8 mouse cellular contexts compared by ENCODE assay signal in the genomic region with DNA sequence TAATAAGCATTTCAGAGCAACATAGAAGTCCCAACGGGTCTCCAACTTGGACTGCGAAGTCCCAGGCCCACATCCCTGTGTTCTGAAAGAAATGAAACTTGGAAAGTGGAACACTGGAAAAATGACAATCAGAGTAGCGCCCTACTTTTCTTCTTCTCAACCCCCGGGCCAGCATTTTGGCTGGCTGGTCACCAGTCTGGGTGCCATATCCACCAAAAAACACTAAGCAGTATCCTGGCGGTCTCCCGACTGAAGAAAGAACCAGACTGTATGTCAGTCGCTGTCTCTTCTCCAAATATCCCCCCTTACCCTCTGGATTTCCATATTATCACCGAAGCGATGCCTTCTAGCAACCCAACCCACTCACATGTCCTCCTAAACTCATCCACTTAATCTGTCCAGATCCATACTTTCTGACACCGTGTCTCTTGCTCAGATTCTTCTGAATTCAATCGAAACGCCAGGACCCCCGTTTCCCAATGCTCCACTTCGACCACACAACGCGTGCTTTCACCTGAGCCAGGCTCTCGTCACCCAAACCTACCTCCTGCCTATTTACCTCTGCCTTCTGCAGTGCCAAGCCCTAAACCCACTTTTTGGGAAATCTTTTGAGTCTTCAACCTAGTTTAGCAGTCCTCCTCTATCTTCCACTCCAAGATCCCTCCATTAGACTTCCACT. TPM values are rescaled to one million over a fixed set of nuclear protein-coding genes. Genes with fewer than 3 reads are reported as not detected.
DNase-seq lines count a peak whose midpoint lies in the region; ATAC-seq and TF ChIP-seq lines count a peak whose summit lies in the region.

No protein-coding gene starts in this region.

- H3K4me1 ChIP-seq in kidney, embryonic 16.5 days (ENCODE audit: insufficient read depth, low read length): peaks cover 22% of the 10 kb centered on the region
- H3K4me1 ChIP-seq in ES-E14 (ENCODE audit: control insufficient read depth in 2 of 2, insufficient read depth in 2 of 2, low read length in 2 of 2, poor library complexity in 1 of 2): peaks cover 2% of the 10 kb centered on the region in 2 experiments; a peak in 1 of 4 replicates
- peaks cover 5% of the 10 kb centered on the region; the same call in 1 of the 2 replicates for H3K4me1 ChIP-seq in cortical plate, adult 2 months (ENCODE audit: control insufficient read depth, insufficient read depth, low read length)
- peaks cover 15% of the 10 kb centered on the region for H3K4me1 ChIP-seq in kidney, postnatal 0 days (replicated peaks; ENCODE audit: insufficient read depth, low read length)
- no peaks in the 10 kb centered on the region for H3K4me1 ChIP-seq in stomach, postnatal 0 days (replicated peaks; ENCODE audit: control insufficient read depth, insufficient read depth)

- TF ChIP-seq EP300 in stomach, postnatal 0 days (optimal IDR thresholded peaks at IDR 0.05): no peak

- H3K36me3 ChIP-seq in kidney, embryonic 16.5 days (ENCODE audit: insufficient read depth, low read length): 0 out of 2 replicates have a peak, but pooled peaks cover 2% of the 10 kb centered on the region
- no peaks in the 10 kb centered on the region for H3K36me3 ChIP-seq in ES-E14 (ENCODE audit: control insufficient read depth, insufficient read depth, low read length, poor library complexity, severe bottlenecking)
- H3K36me3 ChIP-seq in kidney, postnatal 0 days (ENCODE audit: insufficient read depth, low read length): 0 out of 2 replicates have a peak, but pooled peaks cover 1% of the 10 kb centered on the region
- H3K36me3 ChIP-seq in stomach, postnatal 0 days (ENCODE audit: control insufficient read depth, insufficient read depth, low read length): no peaks in the 10 kb centered on the region

- WGBS in kidney, embryonic 16.5 days: 2% methylated on average over 17 of the region's 17 CpGs
- under 1% methylated on average over 17 of the region's 17 CpGs for WGBS in kidney, postnatal 0 days
- WGBS in stomach, postnatal 0 days: 2% methylated on average over 17 of the region's 17 CpGs

- in situ Hi-C loops in ES-E14 (cut with MboI; ENCODE audit: low sequenced_read_pairs in 2 of 2, unreplicated experiment in 2 of 2): no loop called here

- H3K4me3 ChIP-seq in kidney, embryonic 16.5 days (ENCODE audit: low read length): peak overlapping the region; percentile 68
- H3K4me3 ChIP-seq in ES-E14 (ENCODE audit: insufficient read depth in 1 of 2, low read depth in 1 of 2, low read length in 2 of 2, poor library complexity in 1 of 2, severe bottlenecking in 1 of 2): peak overlapping the region; percentile 81 to 87
- peak overlapping the region; percentile 82 for H3K4me3 ChIP-seq in cortical plate, adult 2 months (ENCODE audit: insufficient read depth, low read length)
- H3K4me3 ChIP-seq in kidney, postnatal 0 days (replicated peaks; ENCODE audit: low read depth, low read length): peak overlapping the region; percentile 53
- H3K4me3 ChIP-seq in stomach, postnatal 0 days (ENCODE audit: low read depth, low read length): peak overlapping the region; percentile 72

- H3K27me3 ChIP-seq in kidney, embryonic 16.5 days (ENCODE audit: insufficient read depth, low read length): no peaks in the 10 kb centered on the region
- H3K27me3 ChIP-seq in kidney, postnatal 0 days (ENCODE audit: insufficient read depth, low read length): no peaks in the 10 kb centered on the region
- H3K27me3 ChIP-seq in stomach, postnatal 0 days (ENCODE audit: control insufficient read depth, insufficient read depth, low read length): no peaks in the 10 kb centered on the region

- no peak for TF ChIP-seq POLR2A in cortical plate, adult 2 months (IDR thresholded peaks at IDR 0.05; ENCODE audit: extremely low read depth, insufficient read depth, low read length)

- H3K9ac ChIP-seq in kidney, embryonic 16.5 days (replicated peaks; ENCODE audit: low read length): peak overlapping the region; percentile 87
- H3K9ac ChIP-seq in ES-E14 (ENCODE audit: insufficient read depth, low read depth, low read length, poor library complexity, severe bottlenecking): peak overlapping the region; percentile 91
- H3K9ac ChIP-seq in kidney, postnatal 0 days (ENCODE audit: low read depth, low read length): peak overlapping the region; percentile 87
- H3K9ac ChIP-seq in stomach, postnatal 0 days (ENCODE audit: low read length): peak overlapping the region; percentile 86

- no peak for TF ChIP-seq CTCF in cortical plate, adult 2 months (IDR thresholded peaks at IDR 0.05; ENCODE audit: extremely low read depth, insufficient read depth, low read length)
- TF ChIP-seq CTCF in kidney, postnatal 0 days (IDR thresholded peaks at IDR 0.05; ENCODE audit: low read depth): no peak
- no peak for TF ChIP-seq CTCF in stomach, postnatal 0 days (IDR thresholded peaks at IDR 0.05; ENCODE audit: low read depth)

- ATAC-seq in kidney, embryonic 16.5 days (ENCODE audit: low FRiP score, low TSS enrichment): no peak
- no peak for ATAC-seq in kidney, postnatal 0 days (replicated peaks; ENCODE audit: low FRiP score, low read depth)
- ATAC-seq in megakaryocyte, adult 5-6 weeks (ENCODE audit: poor library complexity, severe bottlenecking): 0 out of 2 replicates have a peak, but pooled peaks have one; percentile 0
- ATAC-seq in stomach, postnatal 0 days (ENCODE audit: low FRiP score, low TSS enrichment): no peak

- H3K9me3 ChIP-seq in kidney, embryonic 16.5 days (ENCODE audit: low read length): no peaks in the 10 kb centered on the region
- no peaks in the 10 kb centered on the region for H3K9me3 ChIP-seq in ES-E14 (ENCODE audit: control insufficient read depth, insufficient read depth, low read depth, low read length)
- H3K9me3 ChIP-seq in kidney, postnatal 0 days (replicated peaks; ENCODE audit: low read length): no peaks in the 10 kb centered on the region
- H3K9me3 ChIP-seq in stomach, postnatal 0 days (ENCODE audit: control insufficient read depth, low read length): no peaks in the 10 kb centered on the region

- H3K4me2 ChIP-seq in kidney, embryonic 16.5 days (replicated peaks; ENCODE audit: low read depth, low read length): peak overlapping the region; percentile 88
- peak overlapping the region; percentile 70 for H3K4me2 ChIP-seq in kidney, postnatal 0 days (ENCODE audit: low read length)
- peak overlapping the region; percentile 78 for H3K4me2 ChIP-seq in stomach, postnatal 0 days (replicated peaks; ENCODE audit: low read depth)

- H3K27ac ChIP-seq in kidney, embryonic 16.5 days (ENCODE audit: low read length): peak overlapping the region; percentile 100
- no peak overlapping the region for H3K27ac ChIP-seq in ES-E14 (ENCODE audit: insufficient read depth, low read depth, low read length, poor library complexity, severe bottlenecking)
- peak overlapping the region; percentile 32; the same call in 1 of the 2 replicates for H3K27ac ChIP-seq in cortical plate, adult 2 months (ENCODE audit: insufficient read depth, low read length)
- peak overlapping the region; percentile 100 for H3K27ac ChIP-seq in kidney, postnatal 0 days
- peak overlapping the region; percentile 99 for H3K27ac ChIP-seq in stomach, postnatal 0 days (replicated peaks)

- DNase-seq in kidney, adult 18-20 months: no peak
- DNase-seq in ES-E14 (ENCODE audit: low read depth, low spot score): no peak
- DNase-seq in gastrocnemius, postnatal 25 days: peak; percentile 8
- DNase-seq in kidney, postnatal 0 days (ENCODE audit: low spot score): no peak
- DNase-seq in stomach, postnatal 0 days (ENCODE audit: low spot score): peak; percentile 21

TF ChIP-seq in ES-E14, 5 proteins besides CTCF, POLR2A, EP300 and RAD21:
- TF ChIP-seq ZNF384 (IDR thresholded peaks at IDR 0.05; ENCODE audit: low read depth, low read length): no peak
- no peak for TF ChIP-seq ZC3H11A (IDR thresholded peaks at IDR 0.05; ENCODE audit: borderline replicate concordance, low read depth, low read length)
- no peak for TF ChIP-seq MAFK (IDR thresholded peaks at IDR 0.05; ENCODE audit: insufficient read depth, low read depth, low read length)
TF ChIP-seq in ES-E14: peak in this region for 0.

RNA-seq across cellular contexts. Expression of a gene that starts 0.4 kb away (rescaled TPM):
- 0.36 TPM in 1 of 2 replicates, not detected in the other for polyA plus RNA-seq in kidney, embryonic 16.5 days (2015; fragmentation: Nextera tagmentation; extraction: Ambion mirVana)
- total RNA-seq in ES-E14 (2012; rRNA removed): not detected in 2 replicates
- not detected in 2 replicates for polyA plus RNA-seq in cortical plate, adult 2 months (2012; rRNA removed)
- 1 to 10 TPM in 1 of 2 experiments, not detected in 1; 1.0 TPM for total RNA-seq in gastrocnemius, postnatal 25 days (2021)
- polyA plus RNA-seq in kidney, postnatal 0 days (2015; fragmentation: Nextera tagmentation; extraction: Ambion mirVana): 0.37 and 0.46 TPM in 2 replicates
- not detected in 2 replicates for total RNA-seq in megakaryocyte, adult 5-6 weeks (2015)
- total RNA-seq in megakaryocyte, adult 5-6 weeks (2017): not detected in 2 replicates
- polyA plus RNA-seq in stomach, postnatal 0 days (2015; fragmentation: Nextera tagmentation; extraction: Ambion mirVana): not detected in 2 replicates

RNA-seq across cellular contexts. Expression of a gene that starts 0.8 kb away (rescaled TPM):
- 30.9 and 39.2 TPM in 2 replicates for polyA plus RNA-seq in kidney, embryonic 16.5 days (2015; fragmentation: Nextera tagmentation; extraction: Ambion mirVana)
- total RNA-seq in ES-E14 (2012; rRNA removed): 9.0 and 12.4 TPM in 2 replicates
- polyA plus RNA-seq in cortical plate, adult 2 months (2012; rRNA removed): 50.2 and 50.7 TPM in 2 replicates
- 10 to 100 TPM; 41.6 to 51.6 TPM for total RNA-seq in gastrocnemius, postnatal 25 days (2021)
- 23.2 and 24.9 TPM in 2 replicates for polyA plus RNA-seq in kidney, postnatal 0 days (2015; fragmentation: Nextera tagmentation; extraction: Ambion mirVana)
- 123 and 142 TPM in 2 replicates for total RNA-seq in megakaryocyte, adult 5-6 weeks (2015)
- total RNA-seq in megakaryocyte, adult 5-6 weeks (2017): 23.6 and 45.8 TPM in 2 replicates
- 17.0 and 17.3 TPM in 2 replicates for polyA plus RNA-seq in stomach, postnatal 0 days (2015; fragmentation: Nextera tagmentation; extraction: Ambion mirVana)

RNA-seq across cellular contexts. Expression of a gene that starts 47.7 kb away (rescaled TPM):
- 60.1 and 74.0 TPM in 2 replicates for polyA plus RNA-seq in kidney, embryonic 16.5 days (2015; fragmentation: Nextera tagmentation; extraction: Ambion mirVana)
- 448 and 519 TPM in 2 replicates for total RNA-seq in ES-E14 (2012; rRNA removed)
- polyA plus RNA-seq in cortical plate, adult 2 months (2012; rRNA removed): 293 and 296 TPM in 2 replicates
- total RNA-seq in gastrocnemius, postnatal 25 days (2021): 10 to 100 TPM; 28.6 to 29.3 TPM
- polyA plus RNA-seq in kidney, postnatal 0 days (2015; fragmentation: Nextera tagmentation; extraction: Ambion mirVana): 102 and 110 TPM in 2 replicates
- total RNA-seq in megakaryocyte, adult 5-6 weeks (2015): 43.8 and 46.5 TPM in 2 replicates
- total RNA-seq in megakaryocyte, adult 5-6 weeks (2017): 44.3 and 47.5 TPM in 2 replicates
- polyA plus RNA-seq in stomach, postnatal 0 days (2015; fragmentation: Nextera tagmentation; extraction: Ambion mirVana): 66.6 and 71.4 TPM in 2 replicates

Comparison
In these comparisons a context has a peak if more than half of its experiments do, and no peak if none do; other contexts are left out.
1. DNase-seq: peak in gastrocnemius, postnatal 25 days (single experiment) and stomach, postnatal 0 days (single experiment); none in kidney, adult 18-20 months (single experiment), ES-E14 (single experiment) and kidney, postnatal 0 days (single experiment).
2. Peak in every context shown above with its lines, with median percentiles within 50 percentile points of each other: H3K4me2 ChIP-seq, H3K4me3 ChIP-seq and H3K9ac ChIP-seq.